Mouse (Mus musculus) stomach, embryonic 15.5 days (tissue): ENCODE results near the gene Tnfsf9. TPM values are rescaled to one million over a fixed set of nuclear protein-coding genes. Genes with fewer than 3 reads are reported as not detected.

ENCODE experiments used
- ATAC-seq: fragments of 200-750 bp; cut with Nextera tagmentation; 2 replicates; pipeline ENCODE4 v1.8.0; 2017; ENCODE audit warnings: low read depth, moderate number of reproducible peaks, moderate TSS enrichment; ENCODE audit not compliant: insufficient read depth, low FRiP score
- H3K27ac ChIP-seq: fragments of 300-500 bp; sonication (generic); 2 replicates; pipeline ENCODE4 v1.5.1; 2015; ENCODE audit warnings: mild to moderate bottlenecking, inconsistent platforms
- H3K27me3 ChIP-seq: fragments of 300-500 bp; sonication (generic); replicated peaks from 2 replicates; pipeline ENCODE4 v1.6.1; 2015; ENCODE audit warnings: inconsistent platforms
- H3K36me3 ChIP-seq: fragments of 300-500 bp; sonication (generic); 2 replicates; pipeline ENCODE4 v1.6.1; 2015; ENCODE audit warnings: inconsistent platforms
- H3K4me1 ChIP-seq: fragments of 300-500 bp; sonication (generic); 2 replicates; pipeline ENCODE4 v1.6.1; 2015; ENCODE audit warnings: inconsistent platforms
- H3K4me2 ChIP-seq: fragments of 300-500 bp; sonication (generic); 2 replicates; pipeline ENCODE4 v1.6.1; 2015; ENCODE audit warnings: mild to moderate bottlenecking, inconsistent platforms
- H3K4me3 ChIP-seq: fragments of 300-500 bp; sonication (generic); replicated peaks from 2 replicates; pipeline ENCODE4 v1.5.1; 2015; ENCODE audit warnings: inconsistent platforms
- H3K9ac ChIP-seq: fragments of 300-500 bp; sonication (generic); 2 replicates; pipeline ENCODE4 v1.6.1; 2015; ENCODE audit warnings: inconsistent platforms
- H3K9me3 ChIP-seq: fragments of 300-500 bp; sonication (generic); 2 replicates; pipeline ENCODE4 v1.6.1; 2016; ENCODE audit warnings: inconsistent platforms
- WGBS: fragments of 180-500 bp; shearing (Covaris S2); methylation state at CpG from one replicate; pipeline ENCODE4 v1.1.7; 2015; 5-methylcytosine and 5-hydroxymethylcytosine counted together
- polyA plus RNA-seq: library from polyadenylated mRNA; unstranded; fragments of >200 nt; fragmentation: Nextera tagmentation; extraction: Ambion mirVana; gene quantifications from 2 replicates; pipeline ENCODE4 v1.2.1, GENCODE M21; 2015

Gene Tnfsf9
- polyA plus RNA-seq, 1 experiment from 2014 or later, result 10.1 TPM

DNA sequence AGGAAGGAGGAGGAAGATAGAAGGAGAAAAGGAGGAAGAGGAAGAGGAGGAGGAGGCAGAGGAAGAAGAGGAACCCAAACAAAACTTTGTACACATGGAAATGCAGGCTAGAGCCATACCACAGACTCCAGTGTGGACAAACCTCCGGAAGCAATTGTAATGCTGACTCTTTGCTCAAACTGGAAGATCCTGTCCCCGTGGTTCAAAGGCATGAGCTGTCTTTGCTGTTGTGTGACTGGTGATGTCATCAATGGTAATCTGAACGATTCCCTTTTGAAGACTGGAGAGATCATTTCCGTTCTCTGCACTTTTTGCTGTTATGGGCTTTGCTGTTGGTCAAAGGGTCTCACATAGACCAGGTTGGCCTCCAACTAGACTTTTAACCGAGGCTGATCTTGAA is 6.8 kb upstream of the Tnfsf9 start:
- 71% methylated on average over 5 of the region's 5 CpGs for WGBS

DNA sequence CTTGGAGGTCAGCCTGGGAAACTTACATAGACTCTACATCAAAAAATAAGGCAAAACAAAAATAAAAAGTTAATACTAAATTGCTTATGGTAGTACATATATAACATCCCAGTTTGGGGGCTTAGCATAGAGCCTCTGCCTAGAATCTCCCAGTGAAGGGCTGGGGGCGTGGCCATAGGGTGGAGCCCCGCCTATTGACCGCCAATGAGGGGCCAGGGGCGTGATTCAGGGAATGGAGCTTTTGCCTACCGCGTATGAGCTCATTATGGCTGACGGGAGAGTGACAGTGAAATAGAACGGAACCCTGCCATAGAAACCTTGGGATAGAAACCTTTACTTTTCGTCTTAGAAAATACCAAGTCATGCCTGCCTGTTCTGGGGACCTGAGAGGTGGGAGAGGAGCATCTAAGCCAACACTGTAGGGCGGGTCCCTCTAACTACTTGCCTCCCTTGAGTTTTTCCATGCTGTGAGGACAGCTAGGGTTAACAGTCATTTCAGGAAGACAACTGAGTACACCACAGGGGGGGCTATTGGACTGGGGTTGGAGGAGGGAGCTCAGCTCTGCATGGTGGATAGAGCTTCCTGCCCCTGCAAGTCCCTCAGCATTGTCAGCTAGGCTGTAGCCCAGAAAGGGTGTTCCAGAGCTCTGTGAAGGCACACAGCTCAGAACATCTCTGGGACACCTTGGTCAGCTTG is 5.3 kb upstream of the Tnfsf9 start:
- 11% methylated on average over 10 of the region's 10 CpGs for WGBS
- Histone ChIP-seq H3K4me3 (no peak overlapping the region), H3K4me2 (no peak overlapping the region), H3K27me3 (no peaks in the 10 kb centered on the region), H3K4me1 (peaks cover 9% of the 10 kb centered on the region; the same call in 1 of the 2 replicates), H3K36me3 (no peaks in the 10 kb centered on the region), H3K27ac (no peak overlapping the region), H3K9me3 (no peaks in the 10 kb centered on the region), H3K9ac (no peak overlapping the region)
- no peak for ATAC-seq

More for the DNA sequence above, 6.8 kb upstream of the Tnfsf9 start:
- Histone ChIP-seq H3K4me1 (0 out of 2 replicates have a peak, but pooled peaks cover 6% of the 10 kb centered on the region), H3K27ac (no peak overlapping the region), H3K9ac (no peak overlapping the region), H3K27me3 (no peaks in the 10 kb centered on the region), H3K9me3 (no peaks in the 10 kb centered on the region), H3K4me2 (no peak overlapping the region), H3K36me3 (no peaks in the 10 kb centered on the region), H3K4me3 (no peak overlapping the region)
- ATAC-seq, result no peak

DNA sequence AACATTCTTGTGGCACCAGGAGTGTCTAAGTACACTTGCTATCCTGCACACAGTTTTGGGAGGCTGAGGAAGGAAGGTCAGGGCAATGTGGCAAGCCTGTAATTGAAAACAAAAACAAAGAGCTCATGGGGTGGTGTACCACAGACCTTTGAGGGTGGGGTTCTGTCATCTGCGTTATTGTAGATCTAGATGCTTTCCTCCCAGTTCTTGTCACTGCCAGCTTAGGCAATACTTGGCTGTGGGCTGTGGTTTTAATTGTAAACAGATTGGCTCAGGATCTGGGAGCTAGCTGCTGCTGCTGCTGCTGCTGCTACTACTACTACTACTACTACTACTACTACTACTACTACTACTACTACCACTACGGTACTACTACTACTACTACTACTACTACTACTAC is 2.8 kb upstream of the Tnfsf9 start:
- Histone ChIP-seq H3K4me1 (peaks cover 4% of the 10 kb centered on the region), H3K4me2 (no peak overlapping the region), H3K9ac (no peak overlapping the region), H3K9me3 (no peaks in the 10 kb centered on the region), H3K36me3 (no peaks in the 10 kb centered on the region), H3K27me3 (no peaks in the 10 kb centered on the region), H3K4me3 (no peak overlapping the region), H3K27ac (no peak overlapping the region)
- ATAC-seq, result no peak
- 80% methylated on average over 2 of the region's 2 CpGs for WGBS

DNA sequence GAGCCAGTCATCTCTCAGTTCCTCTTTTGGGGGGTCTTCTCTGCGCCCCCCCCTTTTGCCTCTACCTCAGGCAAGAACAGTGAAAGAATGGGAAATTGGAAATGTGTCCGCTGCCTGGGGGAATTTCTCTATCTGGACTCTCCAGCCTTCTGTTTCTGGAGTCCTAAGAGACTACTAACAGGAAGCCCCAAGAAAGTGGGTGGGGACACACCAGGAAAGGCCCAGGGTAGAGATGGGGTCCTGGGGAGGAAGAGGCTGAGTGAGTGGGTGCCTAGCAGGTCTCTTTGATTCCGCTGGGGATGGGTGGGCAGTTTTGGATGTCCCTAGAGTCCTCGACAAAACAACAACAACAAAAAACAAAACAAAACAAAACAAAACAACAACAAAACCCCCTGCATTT is 629 bp upstream of the Tnfsf9 start:
- no peaks in the 10 kb centered on the region for H3K36me3 ChIP-seq
- no peaks in the 10 kb centered on the region for H3K27me3 ChIP-seq
- H3K9ac ChIP-seq, result no peak overlapping the region
- peak overlapping the region; percentile 59 for H3K4me3 ChIP-seq
- peak overlapping the region; percentile 79 for H3K4me2 ChIP-seq
- no peak for ATAC-seq
- H3K4me1 ChIP-seq, result peaks cover 4% of the 10 kb centered on the region
- WGBS, result 44% methylated on average over 4 of the region's 4 CpGs
- no peak overlapping the region for H3K27ac ChIP-seq
- no peaks in the 10 kb centered on the region for H3K9me3 ChIP-seq

DNA sequence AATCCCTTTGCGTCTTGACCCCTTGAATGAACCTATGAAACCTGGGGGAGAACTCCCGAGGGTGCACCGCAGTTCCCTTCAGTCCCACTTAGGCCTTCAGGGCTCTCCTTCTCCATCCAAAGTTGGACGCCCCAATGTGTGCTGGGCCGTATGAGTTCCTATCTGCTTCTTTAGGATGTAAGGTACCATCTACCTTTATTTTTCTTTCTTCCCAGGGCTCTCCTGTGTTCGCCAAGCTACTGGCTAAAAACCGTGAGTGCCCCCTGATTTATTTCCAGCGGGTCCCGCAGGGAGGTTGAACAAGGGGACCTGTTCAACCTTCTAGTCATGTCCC is 877 bp downstream of the Tnfsf9 start:
- H3K9me3 ChIP-seq, result no peaks in the 10 kb centered on the region
- H3K27ac ChIP-seq, result no peak overlapping the region
- WGBS, result 12% methylated on average over 9 of the region's 9 CpGs
- ATAC-seq, result no peak
- peak overlapping the region; percentile 79 for H3K4me2 ChIP-seq
- no peaks in the 10 kb centered on the region for H3K27me3 ChIP-seq
- no peaks in the 10 kb centered on the region for H3K36me3 ChIP-seq
- no peak overlapping the region for H3K9ac ChIP-seq
- peaks cover 4% of the 10 kb centered on the region for H3K4me1 ChIP-seq
- peak overlapping the region; percentile 59 for H3K4me3 ChIP-seq

DNA sequence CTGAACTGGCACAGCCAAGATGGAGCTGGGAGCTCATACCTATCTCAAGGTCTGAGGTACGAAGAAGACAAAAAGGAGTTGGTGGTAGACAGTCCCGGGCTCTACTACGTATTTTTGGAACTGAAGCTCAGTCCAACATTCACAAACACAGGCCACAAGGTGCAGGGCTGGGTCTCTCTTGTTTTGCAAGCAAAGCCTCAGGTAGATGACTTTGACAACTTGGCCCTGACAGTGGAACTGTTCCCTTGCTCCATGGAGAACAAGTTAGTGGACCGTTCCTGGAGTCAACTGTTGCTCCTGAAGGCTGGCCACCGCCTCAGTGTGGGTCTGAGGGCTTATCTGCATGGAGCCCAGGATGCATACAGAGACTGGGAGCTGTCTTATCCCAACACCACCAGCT is 1.9 kb downstream of the Tnfsf9 start:
- Histone ChIP-seq H3K9ac (no peak overlapping the region), H3K4me2 (0 out of 2 replicates have a peak overlapping the region, but pooled peaks have one; percentile 19), H3K36me3 (no peaks in the 10 kb centered on the region), H3K4me3 (no peak overlapping the region), H3K27me3 (no peaks in the 10 kb centered on the region), H3K27ac (no peak overlapping the region), H3K9me3 (no peaks in the 10 kb centered on the region), H3K4me1 (peaks cover 4% of the 10 kb centered on the region)
- whole genome bisulfite sequencing, result 89% methylated on average over 5 of the region's 5 CpGs
- ATAC-seq, result no peak

DNA sequence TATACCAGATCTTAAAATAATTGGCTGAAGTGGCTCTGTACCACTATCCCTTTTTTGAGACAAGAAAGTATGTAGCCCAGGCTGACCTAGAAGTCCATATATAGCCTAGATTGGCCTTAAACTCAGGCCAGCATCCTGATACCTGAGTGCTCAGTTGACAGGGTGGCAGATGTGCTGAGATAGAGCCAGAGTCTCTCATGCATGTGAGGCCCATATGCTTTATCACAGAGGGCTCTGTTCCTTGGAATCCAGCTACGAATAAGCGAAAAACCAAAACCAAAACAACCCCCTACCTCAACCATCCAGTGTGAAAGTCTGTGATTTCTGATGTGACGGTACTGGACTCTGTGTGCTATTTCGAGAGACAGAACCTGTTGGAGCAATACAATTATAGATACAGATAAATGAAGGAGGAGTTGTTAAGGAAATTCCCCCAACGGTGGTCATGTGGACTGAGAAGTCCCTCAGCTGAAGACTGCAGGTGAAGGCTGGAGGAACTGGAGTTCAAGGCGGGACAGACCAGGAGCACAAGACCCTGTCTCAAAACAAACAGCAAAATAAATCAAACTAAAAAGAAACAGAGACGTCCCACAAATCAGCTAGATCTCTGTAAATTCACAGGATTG is 3.0 kb downstream of the Tnfsf9 start:
- 79% methylated on average over 7 of the region's 7 CpGs for WGBS
- no peaks in the 10 kb centered on the region for H3K9me3 ChIP-seq
- no peak overlapping the region for H3K4me3 ChIP-seq

DNA sequence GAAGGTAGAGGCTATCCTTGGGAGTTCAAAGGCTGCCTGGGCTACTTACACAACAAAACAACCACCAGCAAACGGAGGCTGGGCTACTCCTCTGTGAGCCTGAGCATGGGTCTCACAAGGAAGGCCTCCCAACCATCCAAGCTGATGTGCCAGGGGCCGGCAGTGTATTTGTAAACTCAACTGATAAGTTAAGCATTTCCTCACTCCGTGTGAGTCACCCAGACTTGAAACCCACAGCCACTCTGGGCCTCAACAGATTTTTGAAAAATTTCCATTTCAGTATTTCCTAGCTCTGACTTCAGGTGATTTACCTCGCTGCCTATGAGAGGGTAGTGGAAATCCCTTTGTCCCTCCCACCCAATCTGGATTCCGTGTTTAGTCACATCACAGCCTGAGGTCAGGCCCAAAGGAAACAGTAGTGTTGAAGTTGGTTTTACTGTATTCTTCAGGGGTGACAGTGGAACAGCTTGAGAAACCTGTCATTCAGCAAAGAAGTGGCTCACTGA is 3.6 kb downstream of the Tnfsf9 start:
- Histone ChIP-seq H3K27me3 (no peaks in the 10 kb centered on the region), H3K36me3 (no peaks in the 10 kb centered on the region), H3K9ac (no peak overlapping the region), H3K9me3 (no peaks in the 10 kb centered on the region), H3K4me3 (no peak overlapping the region), H3K4me1 (peaks cover 4% of the 10 kb centered on the region), H3K27ac (no peak overlapping the region), H3K4me2 (no peak overlapping the region)
- 37% methylated on average over 5 of the region's 5 CpGs for WGBS
- no peak for ATAC-seq

More for the DNA sequence above, 3.0 kb downstream of the Tnfsf9 start:
- Histone ChIP-seq H3K27me3 (no peaks in the 10 kb centered on the region), H3K4me1 (peaks cover 4% of the 10 kb centered on the region), H3K27ac (no peak overlapping the region), H3K36me3 (no peaks in the 10 kb centered on the region), H3K9ac (no peak overlapping the region), H3K4me2 (no peak overlapping the region)
- no peak for ATAC-seq

DNA sequence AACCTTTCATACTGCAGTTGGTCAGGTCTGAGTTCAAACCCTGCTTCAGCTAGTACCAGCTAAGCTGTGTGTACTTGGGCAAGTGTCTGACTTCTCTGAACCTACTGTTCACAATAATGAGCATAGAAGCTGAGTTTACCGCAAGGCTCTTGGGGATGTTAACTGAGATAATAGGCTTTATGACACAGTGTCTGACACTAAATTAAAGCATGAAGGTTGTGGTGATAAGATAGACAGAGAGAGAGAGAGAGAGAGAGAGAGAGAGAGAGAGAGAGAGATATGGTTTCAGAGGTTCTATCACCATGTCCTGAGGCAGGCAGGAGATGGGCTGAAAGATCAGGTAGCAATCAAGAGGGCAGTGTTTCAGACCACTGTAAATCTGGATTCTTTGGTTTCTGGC is 4.9 kb downstream of the Tnfsf9 start:
- H3K36me3 ChIP-seq, result no peaks in the 10 kb centered on the region
- WGBS, result 79% methylated on average over 1 of the region's 1 CpGs

DNA sequence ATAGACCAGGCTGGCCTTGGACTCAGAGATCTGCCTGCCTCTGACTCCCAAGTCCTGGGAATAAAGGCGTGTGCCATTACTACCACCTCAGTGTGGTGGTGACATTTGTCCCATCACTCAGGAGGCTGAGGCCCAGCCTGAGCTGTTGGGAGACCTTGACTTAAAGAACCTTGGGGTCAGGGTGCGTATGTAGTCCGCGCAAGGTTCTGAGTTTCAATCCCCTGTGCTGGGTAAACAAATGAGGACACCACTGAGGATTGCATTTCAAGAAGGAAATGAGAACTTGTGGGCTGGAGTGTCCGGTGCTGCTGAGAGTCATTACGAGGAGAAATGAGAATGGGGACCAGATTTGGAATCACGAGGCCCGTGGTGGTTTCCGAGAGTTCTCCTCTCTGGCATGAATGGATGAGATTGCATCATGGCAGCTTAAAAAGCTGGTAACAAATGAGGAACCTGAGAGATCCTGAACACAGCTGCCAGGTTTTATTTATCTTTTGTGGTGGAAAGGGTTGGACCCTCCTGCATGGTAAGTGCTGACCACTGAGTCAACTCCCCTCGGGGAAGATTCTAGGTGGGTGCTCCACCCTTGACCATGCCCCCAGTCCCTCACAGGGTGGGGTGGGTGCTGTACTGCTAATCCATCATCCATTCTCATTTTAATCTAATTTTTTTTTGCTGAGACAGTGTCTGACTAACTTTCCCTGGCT is 7.8 kb downstream of the Tnfsf9 start:
- H3K27ac ChIP-seq, result no peak overlapping the region
- H3K4me1 ChIP-seq, result no peaks in the 10 kb centered on the region
- H3K9ac ChIP-seq, result no peak overlapping the region
- H3K36me3 ChIP-seq, result no peaks in the 10 kb centered on the region
- 72% methylated on average over 10 of the region's 10 CpGs for WGBS
- no peaks in the 10 kb centered on the region for H3K27me3 ChIP-seq
- H3K4me3 ChIP-seq, result no peak overlapping the region
- ATAC-seq, result no peak
- H3K4me2 ChIP-seq, result no peak overlapping the region
- no peaks in the 10 kb centered on the region for H3K9me3 ChIP-seq

More for the DNA sequence above, 4.9 kb downstream of the Tnfsf9 start:
- Histone ChIP-seq H3K4me2 (no peak overlapping the region), H3K9ac (no peak overlapping the region), H3K4me1 (no peaks in the 10 kb centered on the region; the same call in 1 of the 2 replicates), H3K9me3 (no peaks in the 10 kb centered on the region), H3K4me3 (no peak overlapping the region), H3K27ac (no peak overlapping the region), H3K27me3 (no peaks in the 10 kb centered on the region)
- no peak for ATAC-seq

DNA sequence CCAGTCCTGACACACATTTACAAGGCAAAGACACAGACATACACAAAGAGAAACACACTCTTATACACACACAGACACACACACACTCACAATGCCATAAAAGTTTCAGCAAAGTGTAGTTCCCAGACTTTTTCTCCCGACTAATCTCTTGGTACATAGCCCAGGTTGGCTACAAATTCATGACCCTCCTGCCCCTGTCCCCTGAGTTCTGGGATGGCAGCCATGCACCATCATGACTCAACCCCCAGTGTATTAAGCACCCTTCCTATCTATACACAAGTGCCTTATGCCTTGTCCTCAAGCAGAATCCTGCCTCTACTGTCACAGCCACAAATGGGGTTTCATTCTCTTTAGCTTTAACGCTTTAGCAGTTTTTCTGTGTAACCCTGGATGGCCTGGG is 11.7 kb downstream of the Tnfsf9 start:
- no peak for ATAC-seq
- no peaks in the 10 kb centered on the region for H3K36me3 ChIP-seq
- H3K9me3 ChIP-seq, result no peaks in the 10 kb centered on the region
- no peak overlapping the region for H3K27ac ChIP-seq
- no peak overlapping the region for H3K4me3 ChIP-seq
- H3K4me1 ChIP-seq, result peaks cover 4% of the 10 kb centered on the region; the same call in 1 of the 2 replicates
- WGBS, result 73% methylated on average over 2 of the region's 2 CpGs
- H3K4me2 ChIP-seq, result no peak overlapping the region
- no peaks in the 10 kb centered on the region for H3K27me3 ChIP-seq
- H3K9ac ChIP-seq, result no peak overlapping the region
